Mouse (Mus musculus): ENCODE measurements around the gene 2610507B11Rik. TPM values are rescaled to one million over a fixed set of nuclear protein-coding genes. Genes with fewer than 3 reads are reported as not detected.

The 2610507B11Rik gene
- total RNA-seq, 2 experiments from 2014 or later, result 104 to 108 TPM

DNA sequence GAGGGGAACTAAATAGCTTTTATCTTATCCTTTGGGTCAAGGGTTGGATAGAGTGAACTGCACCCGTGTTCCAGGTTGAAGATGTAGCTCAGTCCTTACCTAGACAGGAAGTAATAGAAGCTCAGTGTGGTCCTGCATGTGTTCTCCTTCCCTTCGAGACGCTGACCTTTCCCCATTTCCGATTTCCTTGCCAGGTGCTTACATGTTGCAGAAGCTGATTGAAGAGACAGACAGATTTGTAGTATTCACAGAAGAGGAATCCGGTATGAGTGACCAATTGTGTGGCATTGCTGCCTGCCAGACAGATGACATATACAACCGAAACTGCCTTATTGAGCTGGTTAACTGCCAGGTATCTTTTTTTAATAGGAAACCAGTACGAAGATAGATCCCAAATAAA is 17.3 kb downstream of the 2610507B11Rik start:
- DNase-seq (ENCODE audit: low spot score in 2 of 2), result no peak

- no peak for DNase-seq (ENCODE audit: low spot score in 2 of 2)
Observed at GRCm38 (mm10) chr11:78279586-78279985, 18.0 kb downstream of the 2610507B11Rik start.

- no peak for DNase-seq (ENCODE audit: low spot score in 2 of 2)
Observed at GRCm38 (mm10) chr11:78289146-78289763, 27.7 kb downstream of the 2610507B11Rik start.

DNA sequence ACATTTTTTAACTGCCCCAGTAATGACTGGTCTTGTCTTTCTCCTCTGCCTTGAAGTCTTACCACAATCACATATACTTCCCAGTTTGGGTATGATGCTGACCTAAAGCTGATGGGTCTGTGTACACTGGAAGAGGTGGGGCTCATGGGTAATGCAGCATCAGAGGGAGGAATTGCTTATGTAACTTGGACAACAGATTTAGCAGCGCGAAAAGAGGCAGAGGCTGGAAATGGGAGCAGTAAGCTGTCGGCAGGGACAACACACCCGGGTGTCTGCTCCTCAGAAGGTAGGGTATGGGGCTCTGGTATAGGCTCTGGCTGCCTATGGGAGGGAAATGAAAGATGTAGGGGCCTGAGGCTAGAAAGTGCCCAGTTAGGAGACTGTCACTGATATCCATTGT is 29.1 kb downstream of the 2610507B11Rik start, which contains the start of gene BC030499:
TSS of gene BC030499 (plus strand) at position 188 of the 400 bp plus-strand sequence.
- no peak for DNase-seq (ENCODE audit: low spot score in 2 of 2)

DNA sequence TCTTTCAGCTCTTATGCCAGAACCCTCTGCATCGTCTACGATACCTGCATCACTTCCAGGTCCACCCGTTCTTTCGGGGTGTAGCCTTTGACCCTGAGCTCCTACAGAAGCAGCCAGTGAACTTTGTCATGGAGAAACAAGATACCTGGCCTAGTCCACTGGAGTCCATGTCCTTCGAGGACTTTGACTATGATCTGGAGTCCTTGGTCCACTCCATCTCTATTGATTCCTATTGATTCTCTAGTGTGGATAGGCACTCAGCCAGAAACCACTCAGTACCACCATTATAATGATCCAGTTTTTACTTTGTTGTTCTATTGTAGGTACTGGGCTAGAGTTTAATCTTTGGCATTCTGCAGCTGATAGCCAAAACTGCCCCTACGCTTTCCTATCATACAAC is 33.0 kb downstream of the 2610507B11Rik start:
- no peak for DNase-seq (ENCODE audit: low spot score in 2 of 2)

DNA sequence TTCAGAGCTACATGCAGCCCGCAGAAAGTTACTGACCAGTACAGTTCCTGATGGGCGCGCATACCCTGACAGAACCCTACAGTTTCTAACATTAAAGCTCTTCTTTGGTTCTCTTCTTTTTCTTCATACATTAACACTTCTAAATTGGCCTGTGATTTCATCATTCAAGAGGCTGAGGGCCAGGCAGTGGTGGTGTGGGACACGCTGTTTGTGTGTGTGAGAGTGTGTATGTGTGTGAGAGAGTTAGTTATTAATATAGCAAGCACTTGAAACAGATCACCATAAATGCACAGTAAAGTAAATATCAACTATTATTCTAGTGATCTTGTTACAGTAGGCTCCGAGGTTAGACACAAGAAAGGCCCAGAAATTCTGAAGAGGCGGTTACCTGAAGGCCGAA is 39.4 kb downstream of the 2610507B11Rik start:
- DNase-seq (ENCODE audit: low spot score in 2 of 2), result no peak

DNA sequence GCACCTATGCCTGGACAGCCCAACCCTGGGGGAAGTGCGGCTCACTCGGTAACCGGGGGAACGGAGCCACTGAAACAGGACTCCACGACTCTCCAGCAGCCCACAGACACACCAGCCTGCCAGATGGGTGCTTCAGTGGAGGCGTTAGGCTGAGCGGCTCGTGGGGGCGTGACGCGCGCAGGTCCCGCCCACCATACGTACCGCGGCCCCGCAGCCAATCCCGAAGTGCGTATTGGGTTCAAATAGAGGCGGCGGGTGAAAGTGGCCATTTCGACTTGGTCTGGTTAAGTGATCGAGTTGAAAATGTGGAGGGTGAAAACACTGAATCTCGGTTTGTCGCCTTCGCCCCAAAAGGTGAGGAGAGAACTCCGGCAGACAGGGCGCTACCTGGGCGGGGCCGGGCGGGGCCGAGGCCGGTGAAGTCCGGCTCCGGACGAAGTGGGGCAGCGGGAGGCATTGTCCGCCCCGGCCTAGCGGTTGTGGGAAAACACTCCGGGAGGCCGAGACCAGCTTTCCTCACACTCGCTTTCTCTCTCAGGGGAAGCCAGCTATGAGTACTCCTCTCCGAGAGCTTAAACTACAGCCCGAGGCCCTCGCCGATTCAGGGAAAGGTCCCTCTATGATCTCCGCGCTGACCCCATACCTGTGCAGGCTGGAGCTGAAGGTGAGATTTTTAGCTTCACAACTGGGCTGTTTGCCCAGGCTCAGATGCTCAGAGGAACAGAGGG is 40.0 kb downstream of the 2610507B11Rik start, which contains the start of gene Spag5:
TSS of gene Spag5 (plus strand) at position 173 of the 728 bp plus-strand sequence.
- DNase-seq (ENCODE audit: low spot score in 2 of 2), result peak; percentile 76 to 87

DNA sequence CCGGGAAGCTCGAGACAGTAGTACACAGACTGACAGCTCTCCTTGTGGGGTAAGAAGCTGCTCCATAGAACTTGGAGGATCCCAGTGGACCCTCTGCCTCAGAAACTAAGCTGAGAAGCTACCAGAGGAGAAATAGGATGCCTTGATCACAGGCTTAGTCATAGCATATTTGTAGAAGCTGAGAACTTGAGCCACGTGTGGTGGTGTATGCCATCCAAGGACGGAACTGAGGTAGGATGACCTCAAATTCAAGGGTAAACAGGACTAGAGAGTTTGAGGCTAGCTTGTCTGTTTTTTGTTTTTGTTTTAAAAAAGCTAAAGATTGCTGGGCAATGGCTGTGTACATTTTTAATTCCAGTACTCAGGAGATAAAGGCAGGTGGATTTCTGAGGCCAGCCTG is 43.7 kb downstream of the 2610507B11Rik start:
- no peak for DNase-seq (ENCODE audit: low spot score in 2 of 2)

DNA sequence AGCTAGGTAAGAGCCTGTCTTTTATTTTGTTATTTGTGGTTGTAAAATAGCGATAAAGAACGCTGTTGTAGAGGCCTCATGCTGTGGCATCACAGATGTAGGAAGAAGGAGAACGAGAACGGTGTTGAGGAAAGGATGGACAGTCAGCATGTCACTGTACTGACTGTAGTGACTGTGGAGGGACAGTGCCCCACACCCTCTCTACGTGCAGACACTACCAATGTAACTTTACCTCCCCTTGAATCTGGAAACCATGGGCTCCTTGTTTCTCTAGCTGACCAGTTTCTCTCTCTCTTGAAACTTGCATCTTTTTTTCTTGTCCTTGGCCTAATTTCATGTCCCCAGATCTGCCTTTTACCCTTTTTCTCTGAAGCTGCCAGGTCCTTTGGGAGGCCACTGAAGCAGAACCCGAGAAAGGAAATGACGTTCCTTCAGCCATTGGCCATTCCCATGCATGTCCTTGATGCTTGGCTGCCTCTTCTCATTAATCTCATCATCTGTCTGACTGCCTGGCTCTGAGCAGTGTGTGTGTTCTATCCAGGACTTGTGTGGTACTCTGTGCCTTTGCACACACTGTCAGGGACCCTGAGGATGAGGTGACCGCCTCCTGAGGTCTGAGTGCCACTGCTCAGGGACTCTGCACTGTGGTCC is 49.4 kb downstream of the 2610507B11Rik start:
- no peak for DNase-seq (ENCODE audit: low spot score in 2 of 2)

GRCm38 (mm10) chr11:78313662-78314061 is 52.1 kb downstream of the 2610507B11Rik start:
- no peak for DNase-seq (ENCODE audit: low spot score in 2 of 2)

GRCm38 (mm10) chr11:78318411-78318810 is 56.9 kb downstream of the 2610507B11Rik start:
- DNase-seq (ENCODE audit: low spot score in 2 of 2), result no peak

DNA sequence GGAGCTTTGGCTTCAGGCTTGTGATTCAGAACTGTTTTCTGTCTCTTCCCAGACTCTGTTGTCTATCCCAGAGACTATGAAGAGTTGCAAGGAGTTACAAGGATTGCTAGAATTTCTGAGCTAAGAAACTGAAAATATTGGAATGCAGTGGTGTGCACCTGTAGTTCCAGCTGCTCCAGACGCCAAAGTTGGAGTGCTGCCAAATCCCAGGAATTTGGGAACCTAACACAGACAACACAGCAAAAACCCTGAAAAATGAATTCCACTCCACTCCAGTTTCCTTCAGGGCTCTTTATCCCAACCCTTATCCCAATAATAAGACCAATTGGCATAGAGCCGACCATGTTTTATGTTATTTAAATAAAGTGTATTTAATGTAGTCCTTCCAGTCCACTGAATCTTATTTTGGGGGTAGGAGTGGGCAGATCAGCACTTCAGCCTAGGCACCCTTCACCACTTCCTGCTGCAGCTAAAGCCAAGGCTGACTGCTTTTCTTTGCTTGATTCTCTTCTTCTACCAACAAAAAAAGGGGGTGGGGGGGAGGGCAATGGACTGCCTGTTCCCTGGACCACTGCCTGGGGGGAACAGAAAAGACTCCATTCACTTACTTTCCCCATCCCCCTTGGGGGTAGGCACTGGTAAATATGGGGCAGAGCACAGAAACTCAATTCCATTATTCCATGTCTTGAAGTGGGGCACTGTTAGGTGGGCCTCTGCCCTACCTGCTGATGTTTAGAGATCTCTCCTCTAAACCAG is 60.7 kb downstream of the 2610507B11Rik start:
- DNase-seq (ENCODE audit: low spot score in 2 of 2), result no peak

- peak in 1 of 2 experiments; percentile 37 for DNase-seq (ENCODE audit: low spot score in 2 of 2)
Observed at GRCm38 (mm10) chr11:78322860-78323259, 61.3 kb downstream of the 2610507B11Rik start, which contains the start of gene Aldoc. Aldoc (plus strand) TSS chr11:78322968.

DNA sequence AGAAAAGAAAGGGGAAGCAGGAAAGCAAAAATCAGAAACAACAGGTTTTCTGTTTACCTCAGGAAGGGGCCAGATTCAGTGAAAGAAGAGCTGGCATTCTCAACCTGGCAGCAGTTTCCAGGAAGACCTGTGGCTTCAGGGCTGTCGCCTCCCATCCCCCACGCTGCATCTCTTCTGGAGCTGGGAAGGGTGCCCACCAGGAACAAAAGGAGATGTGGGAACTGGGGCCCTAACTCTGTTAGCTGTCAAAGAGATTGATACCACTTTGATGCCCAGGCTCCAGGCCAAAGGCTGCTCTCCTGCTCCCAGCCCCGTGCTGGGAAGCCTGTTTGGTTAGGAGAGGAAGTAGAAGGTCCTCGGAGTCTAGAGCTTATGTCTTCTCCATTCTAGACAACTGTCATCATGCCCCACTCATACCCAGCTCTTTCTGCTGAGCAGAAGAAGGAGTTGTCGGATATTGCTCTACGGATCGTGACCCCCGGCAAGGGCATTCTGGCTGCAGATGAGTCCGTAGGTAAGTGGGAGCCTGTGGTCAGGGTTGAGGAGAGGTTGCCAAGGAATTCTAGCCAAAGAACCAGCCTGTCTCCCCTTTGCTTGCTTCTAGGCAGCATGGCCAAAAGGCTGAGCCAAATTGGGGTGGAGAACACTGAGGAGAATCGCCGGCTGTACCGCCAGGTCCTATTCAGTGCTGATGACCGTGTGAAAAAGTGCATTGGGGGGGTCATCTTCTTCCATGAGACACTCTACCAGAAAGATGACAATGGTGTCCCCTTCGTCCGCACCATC is 62.6 kb downstream of the 2610507B11Rik start:
- no peak for DNase-seq (ENCODE audit: low spot score in 2 of 2)

DNA sequence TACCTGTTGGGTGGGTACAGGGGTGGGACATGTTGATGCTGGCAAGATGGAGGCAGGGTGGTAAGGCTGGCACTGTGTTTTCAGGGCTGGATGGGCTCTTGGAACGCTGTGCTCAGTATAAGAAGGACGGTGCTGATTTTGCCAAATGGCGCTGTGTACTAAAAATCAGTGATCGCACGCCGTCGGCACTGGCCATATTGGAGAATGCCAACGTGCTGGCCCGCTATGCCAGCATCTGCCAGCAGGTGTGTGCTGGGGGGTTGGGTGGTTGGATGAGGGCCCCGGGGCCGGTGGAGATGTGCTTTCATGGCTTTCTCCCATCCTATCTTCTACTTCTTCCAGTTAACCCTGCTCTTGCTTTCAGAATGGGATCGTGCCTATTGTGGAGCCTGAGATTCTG is 63.4 kb downstream of the 2610507B11Rik start:
- no peak for DNase-seq (ENCODE audit: low spot score in 2 of 2)

DNA sequence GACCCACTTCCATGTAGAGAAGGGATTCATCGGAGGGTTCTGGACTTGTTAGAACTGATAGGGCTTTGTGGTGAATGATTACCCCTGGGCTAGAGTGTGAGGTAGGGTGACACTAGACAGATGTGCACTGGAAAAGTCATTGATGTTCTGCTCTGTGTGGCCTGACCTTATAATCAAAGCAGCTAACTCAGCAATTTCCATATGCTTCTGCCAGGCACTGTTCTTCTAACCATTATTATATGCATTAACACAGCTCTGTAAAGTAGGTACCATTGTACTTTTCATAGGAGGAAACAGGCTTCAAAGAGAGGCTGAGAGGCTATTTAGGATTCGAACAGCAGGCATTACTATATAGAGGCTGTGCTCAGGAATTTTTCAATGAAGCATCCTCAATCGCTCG is 65.7 kb downstream of the 2610507B11Rik start:
- DNase-seq (ENCODE audit: low spot score in 2 of 2), result no peak

DNA sequence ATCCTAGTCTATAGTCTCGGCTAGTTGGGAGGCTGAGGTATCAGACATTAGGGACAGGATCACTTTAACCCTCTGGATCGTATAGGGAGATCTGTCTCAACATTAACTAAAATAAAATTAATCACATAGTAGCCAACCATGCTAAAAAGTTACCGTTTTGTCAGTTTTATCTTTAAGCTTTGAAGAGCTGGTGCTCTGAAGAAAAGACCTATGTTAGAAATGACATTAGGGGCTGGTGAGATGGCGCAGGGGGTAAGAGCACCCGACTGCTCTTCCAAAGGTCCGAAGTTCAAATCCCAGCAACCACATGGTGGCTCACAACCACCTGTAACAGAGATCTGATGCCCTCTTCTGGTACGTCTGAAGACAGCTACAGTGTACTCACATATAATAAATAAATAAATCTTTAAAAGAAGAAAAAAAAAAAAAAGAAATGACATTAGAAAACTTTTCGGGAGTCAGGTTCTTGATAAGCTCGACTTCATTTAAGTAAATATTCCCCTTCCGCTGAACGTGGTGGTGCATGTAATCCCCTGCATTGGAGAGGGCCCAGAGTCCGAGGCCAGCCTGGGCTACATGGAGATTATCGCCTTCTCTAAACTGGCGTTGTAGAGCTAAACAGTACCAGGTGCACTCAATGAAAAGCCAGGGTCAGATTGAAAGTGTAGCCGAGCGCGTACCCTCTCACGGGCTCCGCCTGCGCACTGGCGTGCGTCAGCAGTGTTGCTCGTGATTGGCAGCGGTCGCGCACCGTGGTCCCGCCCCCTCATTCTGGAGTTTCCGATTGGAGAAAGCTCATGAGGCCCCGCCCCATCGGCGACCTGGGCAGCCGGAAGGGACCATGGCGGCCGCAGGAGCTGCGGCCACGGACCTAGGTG is 66.3 kb downstream of the 2610507B11Rik start, which contains the start of gene Pigs:
TSS of gene Pigs (plus strand) at position 782 of the 878 bp plus-strand sequence.
- peak; percentile 91 to 97 for DNase-seq (ENCODE audit: low spot score in 2 of 2)

DNA sequence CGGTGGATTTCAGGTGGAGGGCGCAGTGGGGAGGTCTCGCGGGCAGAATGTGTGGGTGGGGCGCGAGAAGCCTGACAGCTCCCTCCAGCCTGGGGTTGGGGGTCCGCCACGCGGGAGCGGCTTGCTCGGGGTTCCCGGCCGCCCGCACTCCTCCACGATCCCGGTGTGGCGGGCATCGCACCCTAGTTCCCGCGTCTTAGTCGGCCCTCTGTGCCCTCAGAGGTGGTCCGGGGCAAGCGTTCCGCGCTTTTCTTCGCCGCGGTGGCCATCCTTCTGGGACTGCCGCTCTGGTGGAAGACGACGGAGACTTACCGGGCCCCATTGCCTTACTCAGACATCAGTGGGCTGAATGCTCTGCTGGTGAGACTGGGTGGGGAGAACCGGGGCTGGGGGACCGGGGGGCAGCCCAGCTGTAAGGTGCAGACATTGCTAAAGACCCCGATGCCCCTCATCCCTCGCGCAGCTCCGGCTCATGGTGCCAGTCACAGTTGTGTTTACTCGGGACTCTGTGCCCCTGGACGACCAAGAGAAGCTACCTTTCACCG is 67.0 kb downstream of the 2610507B11Rik start:
- peak in 1 of 2 experiments; percentile 40 for DNase-seq (ENCODE audit: low spot score in 2 of 2)

DNA sequence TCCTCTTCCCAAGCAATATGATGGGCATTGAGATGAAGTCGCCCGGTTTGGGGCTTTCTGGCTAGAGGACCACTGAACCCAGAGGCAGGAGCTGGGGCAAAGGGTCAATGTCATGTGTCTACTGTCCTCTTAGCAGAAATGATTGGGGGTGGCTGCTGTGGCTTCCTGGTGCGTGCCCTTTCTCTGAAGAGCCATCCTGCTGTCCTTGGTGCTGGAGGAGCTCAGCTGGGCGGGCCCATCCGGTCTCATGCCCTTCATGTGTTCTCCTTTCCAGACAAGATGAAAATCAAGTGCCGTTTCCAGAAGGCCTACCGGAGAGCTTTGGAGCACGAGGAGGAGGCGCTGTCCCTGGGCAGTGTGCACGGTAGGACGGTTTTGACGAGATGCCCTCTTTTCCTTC is 71.1 kb downstream of the 2610507B11Rik start:
- DNase-seq (ENCODE audit: low spot score in 2 of 2), result no peak
